Mouse (Mus musculus) G1E-ER4 (cell line): Measurements from ENCODE around the gene Jund. TPM values are rescaled to one million over a fixed set of nuclear protein-coding genes. Genes with fewer than 3 reads are reported as not detected.

Experiments used
- GATA1 ChIP-seq: IDR thresholded peaks from one replicate; pipeline ENCODE4 v1.8.0; 2012; ENCODE audit warnings: low read length, inconsistent platforms
- polyA plus RNA-seq: library from polyadenylated mRNA; stranded (reverse); fragments of >175 nt; gene quantifications from 2 replicates; pipeline ENCODE4 v1.2.3, GENCODE M21; 2012

Jund gene
- polyA plus RNA-seq, 1 experiment: 232 TPM

DNA sequence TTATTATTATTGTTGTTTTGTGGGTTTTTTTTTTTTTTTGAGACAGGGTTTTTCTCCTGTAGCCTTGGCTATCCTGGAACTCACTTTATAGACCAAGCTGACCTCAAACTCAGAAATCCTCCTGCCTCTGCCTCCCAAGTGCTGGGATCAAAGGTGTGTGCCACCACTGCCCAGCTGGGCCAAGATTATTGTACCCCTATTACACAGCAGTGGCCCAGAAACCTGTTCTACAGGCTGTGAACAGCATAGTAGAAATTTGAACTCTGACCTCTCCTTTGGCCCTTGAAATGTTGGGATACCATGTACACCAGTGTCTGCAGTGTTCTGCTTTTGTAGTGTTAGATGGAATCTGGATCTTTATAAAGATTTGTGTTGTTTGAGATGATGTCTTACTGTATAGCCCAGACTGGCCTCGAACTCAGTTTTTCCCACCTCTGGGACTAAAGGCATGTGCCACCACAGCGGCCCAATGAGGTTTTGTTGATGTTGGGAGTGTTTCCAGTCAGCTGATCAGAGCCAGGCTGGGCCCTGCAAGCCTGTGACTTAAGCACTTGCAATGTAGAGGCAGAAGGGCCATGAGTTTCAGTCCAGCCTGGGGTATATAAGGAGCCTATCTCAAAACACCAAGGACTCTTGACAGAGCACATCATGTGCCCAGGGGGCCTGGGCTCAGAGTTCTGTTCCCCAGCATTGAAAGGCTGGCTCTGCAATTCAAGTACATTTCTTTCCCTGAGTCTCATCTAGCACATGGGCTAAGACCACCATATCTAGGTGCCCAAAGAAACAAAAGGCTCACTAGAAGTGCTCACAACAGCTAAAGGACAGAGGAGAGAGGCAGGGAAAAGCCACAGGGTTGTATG lies 3.5 kb downstream of the Jund start:
- no peak for TF ChIP-seq GATA1

DNA sequence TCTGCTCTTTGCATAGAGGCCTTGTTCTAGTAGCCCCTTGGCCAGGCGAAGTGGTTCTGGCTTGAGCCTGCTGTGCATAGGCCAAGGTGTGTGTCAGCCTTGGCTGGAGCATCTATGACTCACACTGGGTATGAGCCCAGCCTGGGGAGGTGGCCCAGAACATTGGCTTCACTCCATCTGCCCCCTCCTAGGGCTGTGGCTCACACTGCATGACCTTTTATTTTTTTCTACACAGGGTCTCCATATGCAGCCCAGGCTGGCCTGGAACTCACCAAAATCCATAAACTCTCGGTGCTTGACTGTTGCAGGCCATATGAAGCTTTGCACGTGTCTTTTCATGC lies 4.1 kb downstream of the Jund start:
- no peak for TF ChIP-seq GATA1

DNA sequence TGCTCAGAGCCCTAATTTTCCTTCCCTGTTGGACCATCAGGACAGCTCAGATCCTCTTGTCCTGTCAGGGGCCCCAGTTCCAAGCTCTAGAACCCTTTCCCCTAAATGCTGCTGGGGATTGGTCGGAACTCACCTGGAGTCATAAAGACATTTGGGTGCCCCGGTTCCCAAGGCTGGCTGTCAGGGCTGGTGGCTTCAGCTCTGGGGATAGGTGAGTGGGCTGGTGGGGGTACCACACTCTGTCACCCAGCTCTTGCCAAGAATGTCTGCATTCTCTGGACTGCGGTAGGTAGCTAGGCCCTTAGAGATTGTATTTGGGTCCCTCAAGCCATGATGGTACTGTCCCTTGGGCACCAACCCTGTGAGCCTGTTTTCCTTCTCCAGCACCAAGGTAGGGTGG lies 4.5 kb downstream of the Jund start, which contains the start of gene Iqcn:
TSS of gene Iqcn (plus strand) at position 171 of the 400 bp plus-strand sequence.
- no peak for TF ChIP-seq GATA1

DNA sequence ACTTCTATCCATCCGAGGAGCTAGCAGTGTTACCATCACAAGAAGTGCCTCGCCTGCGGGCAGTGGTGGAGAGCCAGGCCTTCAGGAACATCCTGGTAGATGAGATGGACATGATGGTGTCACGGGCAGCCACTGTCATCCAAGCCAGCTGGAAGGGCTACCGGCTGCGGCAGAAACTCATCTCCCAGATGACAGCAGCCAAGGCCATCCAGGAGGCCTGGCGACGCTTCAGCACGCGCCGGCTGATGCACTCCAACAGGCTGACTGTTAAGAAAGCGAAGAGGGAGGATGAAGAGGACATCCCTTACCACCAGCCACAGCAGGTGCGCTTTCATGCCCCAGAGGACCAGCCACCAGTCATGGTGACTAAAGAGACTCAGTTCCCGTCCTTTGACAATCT lies 9.5 kb downstream of the Jund start:
- TF ChIP-seq GATA1: no peak

DNA sequence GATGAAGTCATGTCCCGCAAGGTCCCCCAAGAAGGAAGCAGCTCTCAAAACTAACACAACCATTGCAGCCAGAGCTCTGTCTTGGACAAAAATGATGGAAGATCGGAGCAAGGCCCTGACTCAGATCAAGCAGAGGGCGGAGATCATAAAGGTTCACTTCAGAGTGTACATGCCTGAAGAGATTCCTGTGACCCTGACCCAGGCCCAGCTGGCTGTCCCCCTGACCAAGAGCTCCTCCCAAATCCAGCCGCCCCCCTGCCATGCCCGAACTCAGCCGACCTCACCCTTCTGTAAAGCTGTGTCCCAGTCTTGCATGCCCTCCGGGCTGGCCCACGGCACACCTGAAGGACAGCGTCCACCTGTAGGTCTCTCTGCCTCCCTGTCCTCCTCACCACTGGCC lies 11.0 kb downstream of the Jund start:
- no peak for TF ChIP-seq GATA1

DNA sequence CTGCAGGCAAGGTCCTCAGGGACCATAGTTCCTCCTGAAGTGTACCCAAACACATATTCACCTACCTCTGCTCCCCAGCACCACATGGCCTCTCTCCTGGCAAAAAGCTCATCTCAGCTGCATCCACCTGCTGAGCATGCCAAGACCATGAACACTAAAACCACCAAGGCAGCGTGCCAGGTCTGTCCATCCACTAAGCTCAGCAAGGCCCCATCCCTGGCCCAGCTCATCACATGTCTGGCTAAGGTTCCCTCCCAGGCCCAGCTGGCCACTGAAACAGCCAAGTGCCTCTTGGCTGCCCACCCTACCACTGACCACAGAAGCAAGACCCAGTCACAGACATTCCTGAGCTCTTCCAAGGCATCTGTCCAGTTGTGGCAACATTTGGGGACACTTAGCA lies 11.5 kb downstream of the Jund start:
- no peak for TF ChIP-seq GATA1

DNA sequence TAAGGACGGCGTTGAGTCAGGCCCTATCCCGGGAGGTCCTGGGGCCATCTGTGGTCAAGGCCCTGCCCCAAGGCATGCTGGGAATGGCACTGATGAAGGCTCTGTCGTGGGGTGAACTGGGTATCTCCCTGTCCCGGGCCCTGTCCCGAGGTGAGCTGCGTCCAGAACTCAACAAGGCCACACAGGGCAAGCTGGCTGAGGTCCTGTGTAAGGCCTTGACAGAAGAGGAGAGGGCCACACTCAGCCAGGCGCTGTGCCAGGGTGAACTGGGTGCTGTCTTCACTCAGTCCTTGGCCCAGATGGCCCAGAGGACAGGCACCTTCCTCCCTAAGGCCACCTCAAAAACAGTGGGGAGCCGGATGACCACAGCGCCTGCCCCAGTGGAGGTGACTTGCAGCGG lies 12.3 kb downstream of the Jund start:
- no peak for TF ChIP-seq GATA1

DNA sequence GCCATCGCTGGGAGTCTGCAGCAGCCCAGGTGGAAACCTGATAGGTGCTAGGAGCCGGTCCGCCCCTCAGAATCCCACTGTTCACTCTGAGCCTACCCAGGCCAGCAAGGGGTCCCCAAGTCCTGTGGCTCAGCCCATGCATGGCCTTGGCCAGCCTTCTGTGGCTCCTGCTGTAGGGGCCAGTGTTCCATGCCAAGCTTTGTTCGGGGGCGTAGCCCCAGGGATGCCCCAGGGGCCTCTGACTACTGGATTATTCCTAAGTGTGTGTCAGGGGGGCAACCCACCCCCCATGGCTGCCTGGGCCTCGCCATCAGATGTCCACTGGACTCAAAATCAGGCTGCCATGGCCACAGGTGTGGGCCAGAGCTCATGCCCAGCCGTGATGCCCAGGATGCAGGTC lies 15.2 kb downstream of the Jund start:
- TF ChIP-seq GATA1: no peak

DNA sequence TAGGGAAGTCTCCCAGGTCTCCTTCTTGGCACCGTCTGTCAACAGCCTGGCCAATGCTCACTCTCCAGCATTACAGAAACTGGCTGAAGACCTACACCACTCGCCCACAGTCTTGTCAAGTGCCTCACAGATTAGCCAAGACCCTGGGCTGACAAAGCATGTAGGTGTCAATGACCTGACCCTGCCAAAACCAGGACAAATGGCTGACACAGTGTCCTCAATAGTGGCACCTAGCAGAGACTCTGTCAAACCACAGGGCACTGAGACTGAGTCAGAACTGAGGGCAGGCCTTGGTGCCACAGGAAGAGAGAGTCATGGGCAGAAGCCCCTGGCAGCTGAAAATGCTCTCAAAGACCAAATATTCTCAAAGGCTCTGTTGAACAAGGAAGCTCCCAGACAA lies 16.3 kb downstream of the Jund start:
- TF ChIP-seq GATA1: no peak

DNA sequence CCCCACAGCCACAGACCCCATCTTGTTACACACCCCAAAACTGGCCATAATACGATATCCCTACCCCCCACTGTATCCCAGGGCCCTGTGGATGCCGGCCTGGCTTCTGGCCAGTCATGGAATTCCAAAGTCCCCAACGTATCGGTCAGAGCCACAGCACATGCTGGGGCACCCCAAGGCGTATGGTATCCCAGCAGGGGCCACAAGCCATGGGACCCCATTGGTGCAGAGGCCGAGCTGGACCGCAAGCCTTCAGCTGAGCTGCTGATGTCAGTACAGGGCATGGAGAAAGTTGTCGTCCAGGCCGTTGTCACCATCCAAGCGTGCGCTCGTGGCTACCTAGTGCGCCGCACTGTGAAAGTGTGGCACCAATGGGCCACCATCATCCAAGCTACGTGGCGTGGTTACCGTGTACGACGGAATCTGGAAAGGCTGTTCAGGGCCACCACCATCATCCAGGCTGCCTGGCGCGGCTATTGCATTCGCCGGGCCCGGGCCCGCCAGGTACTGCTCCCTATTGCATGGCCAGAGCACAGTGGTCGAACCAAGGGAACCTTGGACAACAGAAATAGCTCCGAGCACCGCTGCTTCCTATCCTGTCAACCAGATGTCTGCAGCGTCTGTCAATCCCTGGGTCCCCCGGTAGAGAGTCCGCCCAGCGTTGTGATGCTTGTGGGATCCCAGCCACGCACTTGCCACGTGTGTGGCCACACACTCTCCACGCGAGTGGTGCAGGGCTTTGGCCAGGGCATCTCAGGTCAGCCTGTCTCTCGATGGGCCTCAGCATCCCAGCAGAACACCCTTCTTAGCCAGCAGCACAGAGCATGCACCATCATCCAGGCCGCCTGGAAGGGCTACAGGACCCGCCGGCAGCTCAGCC lies 18.0 kb downstream of the Jund start:
- TF ChIP-seq GATA1: no peak

DNA sequence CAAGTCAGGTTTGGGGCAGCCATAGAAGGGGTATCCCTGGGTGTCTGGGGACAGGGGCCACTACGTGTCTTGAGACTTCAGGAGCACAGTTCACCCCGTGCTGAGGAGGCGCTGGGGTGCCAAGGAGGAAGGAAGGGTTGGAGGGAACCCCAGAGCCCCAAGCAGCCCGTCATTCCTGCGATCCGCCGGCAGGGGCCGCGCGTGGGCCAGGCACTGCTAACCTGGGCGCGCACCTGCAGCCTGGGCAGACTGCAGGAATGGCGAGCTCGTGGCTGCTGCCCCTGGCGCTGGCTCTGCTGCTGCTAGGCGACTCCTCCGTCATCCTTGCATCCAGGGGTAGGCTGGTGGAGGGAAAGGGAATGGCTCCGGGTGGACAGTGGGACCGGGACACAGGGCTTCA lies 19.5 kb downstream of the Jund start, which contains the start of gene Gm3336:
TSS of gene Gm3336 (plus strand) at position 247 of the 400 bp plus-strand sequence.
- no peak for TF ChIP-seq GATA1

DNA sequence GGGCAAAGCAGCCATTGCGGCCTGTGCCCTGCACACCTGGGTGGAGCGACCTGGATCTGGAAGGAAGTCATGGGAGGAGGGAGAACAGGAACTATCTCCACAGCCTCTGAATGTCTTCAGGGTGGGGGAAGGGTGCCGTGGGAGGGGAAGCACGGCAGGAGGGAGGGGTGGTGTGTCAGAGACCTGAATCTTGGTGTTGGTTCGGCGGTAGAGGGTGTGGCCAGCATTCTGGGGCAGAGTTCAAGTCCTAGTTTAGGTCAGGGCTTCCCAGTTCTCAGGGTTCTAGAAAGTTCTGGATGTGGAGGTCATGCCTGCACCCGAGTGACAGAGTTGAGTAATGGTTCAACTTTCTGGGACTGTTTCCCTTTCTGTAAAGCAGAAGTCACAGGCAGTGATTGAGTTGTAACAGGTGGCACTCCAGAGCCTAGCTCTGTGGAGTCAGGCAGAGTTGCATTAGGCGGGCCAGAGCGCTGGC lies 21.1 kb downstream of the Jund start:
- TF ChIP-seq GATA1: no peak

DNA sequence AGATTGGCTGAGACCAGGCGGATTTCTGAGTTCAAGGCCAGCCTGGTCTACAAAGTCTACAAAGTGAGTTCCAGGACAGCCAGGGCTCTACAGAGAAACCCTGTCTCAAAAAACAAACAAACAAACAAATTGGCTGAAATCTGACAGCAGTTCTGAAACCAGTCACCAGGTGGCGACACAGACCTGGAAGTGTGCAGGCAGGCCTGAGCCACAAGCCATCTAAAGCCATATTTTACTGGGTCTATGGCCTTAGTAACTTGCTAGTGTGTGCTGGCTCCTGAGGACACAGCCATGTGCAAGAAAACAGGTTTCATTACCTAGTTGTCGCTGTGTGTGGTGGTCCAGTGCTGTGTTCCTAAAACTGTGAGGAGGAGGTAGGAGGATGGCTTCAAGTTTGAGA lies 22.0 kb downstream of the Jund start:
- TF ChIP-seq GATA1: no peak

DNA sequence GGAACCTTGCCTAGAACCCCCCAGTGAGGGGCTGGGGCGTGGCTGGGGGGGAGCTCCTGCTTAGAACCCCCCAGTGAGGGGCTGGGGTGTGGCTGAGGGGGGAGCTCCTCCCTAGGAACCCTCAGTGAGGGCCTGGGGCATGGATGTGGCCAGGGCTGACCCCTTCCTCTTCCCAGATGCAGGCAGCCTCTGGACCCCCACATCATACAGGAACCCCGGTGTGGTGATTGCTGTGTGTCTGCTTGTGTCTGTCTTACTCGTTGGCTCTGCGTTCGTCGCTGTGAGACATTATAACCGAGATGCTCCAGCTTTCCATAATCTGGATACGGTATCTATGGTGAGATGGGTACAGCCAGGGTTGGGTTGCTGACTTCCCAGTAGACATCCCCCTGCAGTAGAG lies 22.9 kb downstream of the Jund start:
- TF ChIP-seq GATA1: no peak

DNA sequence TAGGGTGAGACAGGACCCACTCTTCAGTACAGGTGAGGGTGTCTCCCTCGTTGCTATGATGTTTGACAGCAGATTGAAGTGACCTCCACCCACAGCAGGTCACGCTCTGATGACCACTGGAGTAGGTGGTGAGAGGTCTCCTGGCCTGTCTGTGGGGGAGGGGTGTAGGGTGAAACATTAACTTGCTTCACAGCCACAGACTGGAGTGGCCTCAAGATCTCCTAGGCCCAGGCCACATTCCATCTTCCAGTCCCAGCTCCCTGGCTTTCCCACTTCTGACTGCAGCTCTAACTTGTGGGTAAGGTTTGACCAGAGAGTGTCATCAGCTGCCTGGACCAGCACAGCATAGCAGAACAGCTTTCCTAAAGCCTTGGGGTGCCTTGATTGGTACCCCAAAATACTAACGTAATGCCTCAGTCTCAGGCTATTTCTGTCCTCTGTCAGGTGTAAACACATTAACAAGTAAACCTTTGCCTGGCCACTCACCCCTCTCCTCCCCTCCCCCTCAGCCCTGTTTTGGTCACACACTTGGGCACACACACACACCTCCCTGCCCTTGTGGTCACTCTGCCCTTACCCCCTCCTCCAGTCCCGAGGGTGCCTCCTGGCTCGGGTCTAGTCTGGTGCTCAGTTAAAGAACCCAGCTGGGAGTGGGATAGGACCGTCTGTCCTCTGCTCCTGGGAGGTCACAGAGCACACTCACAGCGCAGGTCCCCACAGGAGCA lies 24.9 kb downstream of the Jund start, which contains the start of gene Pde4c:
TSS of gene Pde4c (plus strand) at position 235 of the 725 bp plus-strand sequence.
- no peak for TF ChIP-seq GATA1

DNA sequence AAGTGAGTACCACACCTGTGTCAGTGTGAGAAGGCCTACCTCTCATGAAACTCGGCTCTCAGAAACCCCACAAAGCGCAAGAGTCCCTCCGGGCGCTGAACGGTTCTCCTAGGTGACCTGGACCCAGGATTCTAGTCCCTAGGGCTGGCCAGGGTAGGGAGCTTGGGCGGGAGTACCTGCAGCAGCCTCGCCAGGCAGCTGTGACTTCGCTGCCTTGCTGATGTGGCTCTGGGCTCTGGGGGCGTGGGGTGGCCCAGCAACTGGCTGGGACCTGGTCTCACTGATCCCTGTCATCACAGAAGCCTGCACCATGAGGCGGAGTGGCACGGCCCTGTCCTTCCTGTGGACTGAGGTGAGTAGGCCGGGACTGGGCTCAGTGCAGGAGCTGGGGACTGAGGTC lies 25.5 kb downstream of the Jund start:
- no peak for TF ChIP-seq GATA1
